ENCODE assay signal across 8 mouse cellular contexts in the genomic region with DNA sequence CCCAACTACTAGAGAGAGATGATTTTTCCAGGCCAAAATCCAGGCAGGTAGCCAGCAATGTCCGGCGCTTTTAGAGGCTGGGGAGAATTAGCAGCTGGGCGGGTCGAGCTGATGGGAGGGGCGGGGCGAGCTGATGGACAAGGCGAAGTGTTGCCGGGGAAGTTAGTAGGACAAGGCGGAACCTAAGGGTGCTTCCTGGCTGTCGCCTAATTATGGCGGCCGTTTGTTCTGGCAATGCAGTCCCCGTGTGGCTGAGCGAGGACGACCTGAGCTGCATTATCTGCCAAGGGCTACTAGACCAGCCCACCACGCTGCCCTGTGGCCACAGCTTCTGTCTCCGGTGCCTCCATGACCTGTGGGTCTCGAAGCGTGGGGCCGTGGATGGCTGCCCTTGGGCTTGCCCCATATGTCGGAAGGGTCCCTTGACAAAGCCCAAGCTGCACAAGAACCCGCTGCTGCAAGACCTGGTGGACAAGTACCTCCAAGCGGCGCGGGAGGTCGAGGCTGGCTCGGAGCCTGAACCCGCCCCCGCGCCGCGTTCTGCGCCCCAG. TPM values are rescaled to one million over a fixed set of nuclear protein-coding genes. Genes with fewer than 3 reads are reported as not detected.
DNase-seq lines count a peak whose midpoint lies in the region; ATAC-seq lines count a peak whose summit lies in the region.

A gene (plus strand): TSS at position 147 of the 551 bp plus-strand sequence.

- peak; percentile 18 to 41 for DNase-seq in CD8-positive naive resting alpha-beta T cell, adult 2 months (ENCODE audit: low read depth in 2 of 2, low spot score in 2 of 2)
- peak; percentile 75 for DNase-seq in c-Kit-positive CD71-positive TER-119-negative erythroid progenitor cells, embryonic 14.5 days (ENCODE audit: low read depth)
- DNase-seq in forebrain, embryonic 10.5 days (ENCODE audit: extremely low spot score, low spot score): peak; percentile 81
- DNase-seq in kidney, postnatal 25 days: peak; percentile 97 to 98
- peak; percentile 76 for DNase-seq in liver, embryonic 13.5 days
- DNase-seq in natural killer cell, adult 2 months (ENCODE audit: low spot score in 2 of 2): peak; percentile 78 to 80

- H3K9ac ChIP-seq in heart, embryonic 15.5 days: peak within 1 kb of the TSS; percentile 93
- H3K9ac ChIP-seq in liver, embryonic 13.5 days: peak within 1 kb of the TSS; percentile 87
- peak within 1 kb of the TSS; percentile 60 for H3K9ac ChIP-seq in stomach, embryonic 14.5 days (replicated peaks; ENCODE audit: low read depth, low read length)

- ATAC-seq in heart, embryonic 15.5 days (replicated peaks; ENCODE audit: insufficient number of reproducible peaks, insufficient read depth, low FRiP score, low read depth): peak; percentile 93
- ATAC-seq in liver, embryonic 13.5 days (ENCODE audit: low read depth): peak; percentile 93
- peak; percentile 96 for ATAC-seq in stomach, embryonic 14.5 days (ENCODE audit: insufficient number of reproducible peaks, insufficient read depth, low FRiP score, low read depth)

- H3K9me3 ChIP-seq in forebrain, embryonic 10.5 days: no peaks in the 10 kb centered on the region
- no peaks in the 10 kb centered on the region for H3K9me3 ChIP-seq in heart, embryonic 15.5 days (replicated peaks)
- no peaks in the 10 kb centered on the region for H3K9me3 ChIP-seq in liver, embryonic 13.5 days (replicated peaks)
- H3K9me3 ChIP-seq in stomach, embryonic 14.5 days (ENCODE audit: control insufficient read depth, low read depth, low read length): no peaks in the 10 kb centered on the region

- H3K4me2 ChIP-seq in heart, embryonic 15.5 days: peak within 1 kb of the TSS; percentile 70
- H3K4me2 ChIP-seq in liver, embryonic 13.5 days: peak within 1 kb of the TSS; percentile 84
- H3K4me2 ChIP-seq in stomach, embryonic 14.5 days (replicated peaks; ENCODE audit: low read depth, low read length): peak within 1 kb of the TSS; percentile 46

- H3K36me3 ChIP-seq in forebrain, embryonic 10.5 days (replicated peaks): no peaks in the 10 kb centered on the region
- H3K36me3 ChIP-seq in heart, embryonic 15.5 days: no peaks in the 10 kb centered on the region
- peaks cover 3% of the 10 kb centered on the region; the same call in 1 of the 2 replicates for H3K36me3 ChIP-seq in liver, embryonic 13.5 days
- no peaks in the 10 kb centered on the region for H3K36me3 ChIP-seq in stomach, embryonic 14.5 days (ENCODE audit: control insufficient read depth, insufficient read depth, low read length)

- H3K27me3 ChIP-seq in forebrain, embryonic 10.5 days (ENCODE audit: poor library complexity, severe bottlenecking): no peaks in the 10 kb centered on the region
- H3K27me3 ChIP-seq in heart, embryonic 15.5 days: no peaks in the 10 kb centered on the region
- H3K27me3 ChIP-seq in liver, embryonic 13.5 days: no peaks in the 10 kb centered on the region
- no peaks in the 10 kb centered on the region for H3K27me3 ChIP-seq in stomach, embryonic 14.5 days (ENCODE audit: control insufficient read depth, insufficient read depth, low read length)

- WGBS in forebrain, embryonic 10.5 days: 2% methylated on average over 33 of the region's 33 CpGs
- WGBS in heart, embryonic 15.5 days: under 1% methylated on average over 33 of the region's 33 CpGs
- WGBS in liver, embryonic 13.5 days (ENCODE audit: insufficient replicate concordance): under 1% methylated on average over 33 of the region's 33 CpGs
- 2% methylated on average over 33 of the region's 33 CpGs for WGBS in stomach, embryonic 14.5 days

- peak within 1 kb of the TSS; percentile 71 for H3K4me3 ChIP-seq in forebrain, embryonic 10.5 days
- H3K4me3 ChIP-seq in heart, embryonic 15.5 days: peak within 1 kb of the TSS; percentile 86
- peak within 1 kb of the TSS; percentile 78 for H3K4me3 ChIP-seq in liver, embryonic 13.5 days (replicated peaks)
- peak within 1 kb of the TSS; percentile 52 for H3K4me3 ChIP-seq in stomach, embryonic 14.5 days (ENCODE audit: low read depth, low read length)

- peak within 1 kb of the TSS; percentile 88 for H3K27ac ChIP-seq in forebrain, embryonic 10.5 days
- peak within 1 kb of the TSS; percentile 93 for H3K27ac ChIP-seq in heart, embryonic 15.5 days
- H3K27ac ChIP-seq in liver, embryonic 13.5 days: peak within 1 kb of the TSS; percentile 86
- H3K27ac ChIP-seq in stomach, embryonic 14.5 days (ENCODE audit: low read length): peak within 1 kb of the TSS; percentile 61

- H3K4me1 ChIP-seq in forebrain, embryonic 10.5 days: peaks cover 9% of the 10 kb centered on the region
- H3K4me1 ChIP-seq in heart, embryonic 15.5 days (replicated peaks): peaks cover 12% of the 10 kb centered on the region
- peaks cover 15% of the 10 kb centered on the region for H3K4me1 ChIP-seq in liver, embryonic 13.5 days (replicated peaks)
- H3K4me1 ChIP-seq in stomach, embryonic 14.5 days (ENCODE audit: control insufficient read depth, insufficient read depth, low read length): no peaks in the 10 kb centered on the region

RNA-seq across cellular contexts. Expression of the gene that starts here (rescaled TPM):
- 4.0 and 4.5 TPM in 2 replicates for polyA plus RNA-seq in forebrain, embryonic 10.5 days (2016; fragmentation: Nextera tagmentation; extraction: Ambion mirVana)
- polyA plus RNA-seq in heart, embryonic 15.5 days (2015; fragmentation: Nextera tagmentation; extraction: Ambion mirVana): 11.5 and 13.0 TPM in 2 replicates
- polyA plus RNA-seq in liver, embryonic 13.5 days (2015; fragmentation: Nextera tagmentation; extraction: Ambion mirVana): 4.3 and 5.3 TPM in 2 replicates
- 8.4 TPM in 2 replicates for polyA plus RNA-seq in stomach, embryonic 14.5 days (2014; fragmentation: Nextera tagmentation; extraction: Ambion mirVana)

Comparison
In these comparisons a context has a peak if more than half of its experiments do, and no peak if none do; other contexts are left out.
1. Peak in every context shown above with its lines: DNase-seq, ATAC-seq, H3K4me3 ChIP-seq and H3K27ac ChIP-seq.
2. DNase-seq: peak in every context shown above with its lines; median percentile 98 in kidney, postnatal 25 days; 81 in forebrain, embryonic 10.5 days; 79 in natural killer cell, adult 2 months; 76 in liver, embryonic 13.5 days; 75 in c-Kit-positive CD71-positive TER-119-negative erythroid progenitor cells, embryonic 14.5 days; 30 in CD8-positive naive resting alpha-beta T cell, adult 2 months.